Mouse (Mus musculus) neural tube, embryonic 15.5 days (tissue): Measurements from ENCODE around the gene A430033K04Rik. TPM values are rescaled to one million over a fixed set of nuclear protein-coding genes. Genes with fewer than 3 reads are reported as not detected.

Experiments
- ATAC-seq: fragments of 200-750 bp; cut with Nextera tagmentation; 2 replicates; pipeline ENCODE4 v1.8.0; 2017; ENCODE audit warnings: mild to moderate bottlenecking, moderate TSS enrichment, moderate library complexity; ENCODE audit not compliant: low FRiP score
- H3K27ac ChIP-seq: fragments of 300-500 bp; sonication (generic); replicated peaks from 2 replicates; pipeline ENCODE4 v1.5.1; 2015; ENCODE audit warnings: mild to moderate bottlenecking, inconsistent platforms
- H3K27me3 ChIP-seq: fragments of 300-500 bp; sonication (generic); replicated peaks from 2 replicates; pipeline ENCODE4 v1.6.1; 2015; ENCODE audit warnings: inconsistent platforms
- H3K36me3 ChIP-seq: fragments of 300-500 bp; sonication (generic); 2 replicates; pipeline ENCODE4 v1.6.1; 2015; ENCODE audit warnings: inconsistent platforms
- H3K4me1 ChIP-seq: fragments of 300-500 bp; sonication (generic); 2 replicates; pipeline ENCODE4 v1.6.1; 2015; ENCODE audit warnings: inconsistent platforms
- H3K4me2 ChIP-seq: fragments of 300-500 bp; sonication (generic); 2 replicates; pipeline ENCODE4 v1.6.1; 2015; ENCODE audit warnings: inconsistent platforms, mild to moderate bottlenecking, moderate library complexity
- H3K4me3 ChIP-seq: fragments of 300-500 bp; sonication (generic); replicated peaks from 2 replicates; pipeline ENCODE4 v1.5.1; 2015; ENCODE audit warnings: mild to moderate bottlenecking, inconsistent platforms
- H3K9ac ChIP-seq: fragments of 300-500 bp; sonication (generic); replicated peaks from 2 replicates; pipeline ENCODE4 v1.6.1; 2015; ENCODE audit warnings: mild to moderate bottlenecking, inconsistent platforms
- H3K9me3 ChIP-seq: fragments of 300-500 bp; sonication (generic); replicated peaks from 2 replicates; pipeline ENCODE4 v1.6.1; 2016; ENCODE audit warnings: inconsistent platforms
- WGBS: fragments of 180-500 bp; shearing (Covaris S2); methylation state at CpG from one replicate; pipeline ENCODE4 v1.1.7; 2015; ENCODE audit warnings: mixed read lengths; 5-methylcytosine and 5-hydroxymethylcytosine counted together
- polyA plus RNA-seq: library from polyadenylated mRNA; unstranded; fragments of >200 nt; fragmentation: Nextera tagmentation; extraction: Ambion mirVana; gene quantifications from 2 replicates; pipeline ENCODE4 v1.2.1, GENCODE M21; 2015

The A430033K04Rik gene
- polyA plus RNA-seq, result 22.1 and 22.2 TPM in 2 replicates

- Histone ChIP-seq H3K27me3 (no peaks in the 10 kb centered on the region), H3K4me3 (peak within 1 kb of the TSS; percentile 93), H3K4me1 (peaks cover 27% of the 10 kb centered on the region), H3K9me3 (0 out of 2 replicates have a peak, but pooled peaks cover 3% of the 10 kb centered on the region), H3K4me2 (peak within 1 kb of the TSS; percentile 61), H3K9ac (peak within 1 kb of the TSS; percentile 96), H3K36me3 (peaks cover 3% of the 10 kb centered on the region; the same call in 1 of the 2 replicates), H3K27ac (peak within 1 kb of the TSS; percentile 98)
- WGBS, result under 1% methylated on average over 30 of the region's 30 CpGs
- peak; percentile 94 for ATAC-seq
Observed at GRCm38 (mm10) chr5:138622645-138623477, at the start of gene A430033K04Rik. Gene A430033K04Rik, plus strand, starts transcription at chr5:138622859.

GRCm38 (mm10) chr5:138587396-138587795 is 35.3 kb upstream of the A430033K04Rik start:
- no peak overlapping the region for H3K4me3 ChIP-seq
- H3K27me3 ChIP-seq, result no peaks in the 10 kb centered on the region
- 95% methylated on average over 6 of the region's 6 CpGs for WGBS
- ATAC-seq, result no peak
- H3K4me1 ChIP-seq, result no peaks in the 10 kb centered on the region
- H3K4me2 ChIP-seq, result no peak overlapping the region
- H3K9me3 ChIP-seq, result peaks cover 11% of the 10 kb centered on the region; the same call in 1 of the 2 replicates
- no peak overlapping the region for H3K9ac ChIP-seq
- no peak overlapping the region for H3K27ac ChIP-seq
- 0 out of 2 replicates have a peak, but pooled peaks cover 4% of the 10 kb centered on the region for H3K36me3 ChIP-seq

GRCm38 (mm10) chr5:138618353-138618752 is 4.3 kb upstream of the A430033K04Rik start:
- peaks cover 12% of the 10 kb centered on the region for H3K4me1 ChIP-seq
- H3K36me3 ChIP-seq, result peaks cover 46% of the 10 kb centered on the region
- no peaks in the 10 kb centered on the region for H3K27me3 ChIP-seq
- 93% methylated on average over 1 of the region's 1 CpGs for WGBS
- peaks cover 35% of the 10 kb centered on the region for H3K9me3 ChIP-seq
- H3K9ac ChIP-seq, result no peak overlapping the region
- peak overlapping the region; percentile 53 for H3K4me2 ChIP-seq
- H3K4me3 ChIP-seq, result peak overlapping the region; percentile 91
- ATAC-seq, result no peak
- H3K27ac ChIP-seq, result no peak overlapping the region

GRCm38 (mm10) chr5:138619211-138620128 is 3.2 kb upstream of the A430033K04Rik start, which contains the start of gene Zfp68:
Gene Zfp68, minus strand, starts transcription at chr5:138619761.
- Histone ChIP-seq H3K4me3 (peak within 1 kb of the TSS; percentile 91), H3K9me3 (peaks cover 27% of the 10 kb centered on the region), H3K4me2 (peak within 1 kb of the TSS; percentile 53), H3K27me3 (no peaks in the 10 kb centered on the region), H3K4me1 (peaks cover 22% of the 10 kb centered on the region), H3K27ac (peak within 1 kb of the TSS; percentile 99), H3K36me3 (peaks cover 35% of the 10 kb centered on the region), H3K9ac (peak within 1 kb of the TSS; percentile 99)
- peak; percentile 96 for ATAC-seq
- WGBS, result under 1% methylated on average over 43 of the region's 43 CpGs

GRCm38 (mm10) chr5:138620836-138621235 is 1.8 kb upstream of the A430033K04Rik start:
- 71% methylated on average over 5 of the region's 5 CpGs for WGBS
- H3K27me3 ChIP-seq, result no peaks in the 10 kb centered on the region
- ATAC-seq, result no peak
- H3K36me3 ChIP-seq, result peaks cover 22% of the 10 kb centered on the region
- H3K9ac ChIP-seq, result no peak overlapping the region
- H3K4me2 ChIP-seq, result no peak overlapping the region
- no peak overlapping the region for H3K4me3 ChIP-seq
- H3K4me1 ChIP-seq, result peaks cover 28% of the 10 kb centered on the region
- H3K9me3 ChIP-seq, result peaks cover 16% of the 10 kb centered on the region; the same call in 1 of the 2 replicates
- no peak overlapping the region; the same call in 1 of the 2 replicates for H3K27ac ChIP-seq

- ATAC-seq, result no peak
- H3K4me3 ChIP-seq, result peak overlapping the region; percentile 93
- no peaks in the 10 kb centered on the region for H3K36me3 ChIP-seq
- no peaks in the 10 kb centered on the region for H3K9me3 ChIP-seq
- H3K4me2 ChIP-seq, result peak overlapping the region; percentile 61
- H3K4me1 ChIP-seq, result peaks cover 21% of the 10 kb centered on the region
- peak overlapping the region; percentile 98 for H3K27ac ChIP-seq
- WGBS, result 11% methylated on average over 3 of the region's 3 CpGs
- peak overlapping the region; percentile 96 for H3K9ac ChIP-seq
- no peaks in the 10 kb centered on the region for H3K27me3 ChIP-seq
Observed at GRCm38 (mm10) chr5:138623478-138623875, 818 bp downstream of the A430033K04Rik start.

GRCm38 (mm10) chr5:138636486-138636885 is 13.8 kb downstream of the A430033K04Rik start:
- H3K27ac ChIP-seq, result no peak overlapping the region
- H3K9me3 ChIP-seq, result no peaks in the 10 kb centered on the region
- H3K9ac ChIP-seq, result no peak overlapping the region
- no peak overlapping the region for H3K4me3 ChIP-seq
- H3K27me3 ChIP-seq, result no peaks in the 10 kb centered on the region
- no peaks in the 10 kb centered on the region for H3K4me1 ChIP-seq
- no peak overlapping the region for H3K4me2 ChIP-seq
- peaks cover 51% of the 10 kb centered on the region for H3K36me3 ChIP-seq
- no peak for ATAC-seq
- WGBS, result 97% methylated on average over 2 of the region's 2 CpGs

GRCm38 (mm10) chr5:138641081-138641480 is 18.4 kb downstream of the A430033K04Rik start:
- Histone ChIP-seq H3K9ac (no peak overlapping the region), H3K27me3 (no peaks in the 10 kb centered on the region), H3K4me2 (no peak overlapping the region), H3K4me3 (no peak overlapping the region), H3K36me3 (peaks cover 70% of the 10 kb centered on the region), H3K9me3 (no peaks in the 10 kb centered on the region), H3K4me1 (no peaks in the 10 kb centered on the region), H3K27ac (no peak overlapping the region)
- 94% methylated on average over 3 of the region's 3 CpGs for WGBS
- no peak for ATAC-seq

GRCm38 (mm10) chr5:138641761-138642160 is 19.1 kb downstream of the A430033K04Rik start:
- Histone ChIP-seq H3K36me3 (peaks cover 70% of the 10 kb centered on the region), H3K9ac (no peak overlapping the region), H3K9me3 (no peaks in the 10 kb centered on the region), H3K4me3 (no peak overlapping the region), H3K27me3 (no peaks in the 10 kb centered on the region), H3K4me1 (no peaks in the 10 kb centered on the region), H3K27ac (no peak overlapping the region), H3K4me2 (no peak overlapping the region)
- WGBS, result 94% methylated on average over 3 of the region's 3 CpGs
- no peak for ATAC-seq

GRCm38 (mm10) chr5:138652911-138653310 is 30.3 kb downstream of the A430033K04Rik start:
- ATAC-seq, result no peak
- 88% methylated on average over 1 of the region's 1 CpGs for WGBS
- Histone ChIP-seq H3K4me2 (no peak overlapping the region), H3K27ac (no peak overlapping the region), H3K4me3 (no peak overlapping the region), H3K9me3 (no peaks in the 10 kb centered on the region), H3K36me3 (peaks cover 29% of the 10 kb centered on the region), H3K9ac (no peak overlapping the region), H3K27me3 (no peaks in the 10 kb centered on the region), H3K4me1 (0 out of 2 replicates have a peak, but pooled peaks cover 3% of the 10 kb centered on the region)

- Histone ChIP-seq H3K27ac (no peak overlapping the region), H3K36me3 (peaks cover 5% of the 10 kb centered on the region; the same call in 1 of the 2 replicates), H3K9ac (no peak overlapping the region; the same call in 1 of the 2 replicates), H3K27me3 (no peaks in the 10 kb centered on the region), H3K4me1 (0 out of 2 replicates have a peak, but pooled peaks cover 3% of the 10 kb centered on the region), H3K4me2 (no peak overlapping the region), H3K4me3 (no peak overlapping the region), H3K9me3 (no peaks in the 10 kb centered on the region)
- WGBS, result 16% methylated on average over 2 of the region's 2 CpGs
- ATAC-seq, result peak; percentile 91
Observed at GRCm38 (mm10) chr5:138656477-138657156, 34.0 kb downstream of the A430033K04Rik start.
